Mouse (Mus musculus) stomach, embryonic 14.5 days (tissue): ENCODE data around the gene Asb11. TPM values are rescaled to one million over a fixed set of nuclear protein-coding genes. Genes with fewer than 3 reads are reported as not detected.

Source experiments
- ATAC-seq: fragments of 200-750 bp; cut with Nextera tagmentation; 2 replicates; pipeline ENCODE4 v1.8.0; 2017; ENCODE audit warnings: low read depth, moderate TSS enrichment; ENCODE audit not compliant: insufficient number of reproducible peaks, insufficient read depth, low FRiP score
- H3K27ac ChIP-seq: fragments of 300-500 bp; sonication (generic); 2 replicates; pipeline ENCODE4 v1.5.1; 2014; ENCODE audit warnings: mild to moderate bottlenecking, low read length, moderate library complexity, mixed read lengths
- H3K27me3 ChIP-seq: fragments of 300-500 bp; sonication (generic); 2 replicates; pipeline ENCODE4 v1.6.1; 2014; ENCODE audit warnings: low read length, control low read depth, mixed read lengths; ENCODE audit not compliant: control insufficient read depth, insufficient read depth
- H3K36me3 ChIP-seq: fragments of 300-500 bp; sonication (generic); 2 replicates; pipeline ENCODE4 v1.6.1; 2014; ENCODE audit warnings: mild to moderate bottlenecking, control low read depth, low read length, moderate library complexity, mixed read lengths; ENCODE audit not compliant: control insufficient read depth, insufficient read depth
- H3K4me1 ChIP-seq: fragments of 300-500 bp; sonication (generic); 2 replicates; pipeline ENCODE4 v1.6.1; 2014; ENCODE audit warnings: low read length, control low read depth, mixed read lengths; ENCODE audit not compliant: control insufficient read depth, insufficient read depth
- H3K4me2 ChIP-seq: fragments of 300-500 bp; sonication (generic); replicated peaks from 2 replicates; pipeline ENCODE4 v1.6.1; 2014; ENCODE audit warnings: low read depth, low read length, control low read depth
- H3K4me3 ChIP-seq: fragments of 300-500 bp; sonication (generic); 2 replicates; pipeline ENCODE4 v1.5.1; 2014; ENCODE audit warnings: low read depth, low read length, control low read depth
- H3K9ac ChIP-seq: fragments of 300-500 bp; sonication (generic); replicated peaks from 2 replicates; pipeline ENCODE4 v1.6.1; 2014; ENCODE audit warnings: low read depth, mild to moderate bottlenecking, control low read depth, low read length, moderate library complexity, mixed read lengths
- H3K9me3 ChIP-seq: fragments of 300-500 bp; sonication (generic); 2 replicates; pipeline ENCODE4 v1.6.1; 2016; ENCODE audit warnings: low read depth, low read length, control low read depth; ENCODE audit not compliant: control insufficient read depth
- whole genome bisulfite sequencing: fragments of 180-500 bp; shearing (Covaris S2); extraction: QIAGEN DNeasy Blood & Tissue Kit; methylation state at CpG from one replicate; pipeline ENCODE4 v1.1.7; 2014; 5-methylcytosine and 5-hydroxymethylcytosine counted together
- polyA plus RNA-seq: library from polyadenylated mRNA; unstranded; fragments of >200 nt; fragmentation: Nextera tagmentation; extraction: Ambion mirVana; gene quantifications from 2 replicates; pipeline ENCODE4 v1.2.1, GENCODE M21; 2014

Asb11 gene
- polyA plus RNA-seq, 1 experiment from 2014 or later: not detected

- Histone ChIP-seq H3K27ac (no peak overlapping the region), H3K4me1 (no peaks in the 10 kb centered on the region), H3K9me3 (no peaks in the 10 kb centered on the region), H3K36me3 (no peaks in the 10 kb centered on the region), H3K4me2 (no peak overlapping the region), H3K27me3 (no peaks in the 10 kb centered on the region), H3K9ac (no peak overlapping the region), H3K4me3 (no peak overlapping the region)
- WGBS: 72% methylated on average over 2 of the region's 2 CpGs
- no peak for ATAC-seq
Observed at GRCm38 (mm10) chrX:164447682-164448071, 10.9 kb downstream of the Asb11 start.

- Histone ChIP-seq H3K36me3 (no peaks in the 10 kb centered on the region), H3K4me3 (no peak overlapping the region), H3K4me2 (no peak overlapping the region), H3K4me1 (no peaks in the 10 kb centered on the region), H3K9me3 (no peaks in the 10 kb centered on the region), H3K27me3 (no peaks in the 10 kb centered on the region), H3K27ac (no peak overlapping the region), H3K9ac (no peak overlapping the region)
- 38% methylated on average over 3 of the region's 3 CpGs for WGBS
- no peak for ATAC-seq
Observed at GRCm38 (mm10) chrX:164449201-164449600, 12.4 kb downstream of the Asb11 start.

- Histone ChIP-seq H3K4me3 (no peak overlapping the region), H3K36me3 (no peaks in the 10 kb centered on the region), H3K9ac (no peak overlapping the region), H3K4me1 (no peaks in the 10 kb centered on the region), H3K27ac (no peak overlapping the region), H3K4me2 (no peak overlapping the region), H3K27me3 (no peaks in the 10 kb centered on the region), H3K9me3 (no peaks in the 10 kb centered on the region)
- ATAC-seq: no peak
- 73% methylated on average over 6 of the region's 6 CpGs for WGBS
Observed at GRCm38 (mm10) chrX:164459205-164459878, 22.5 kb downstream of the Asb11 start.

- no peak for ATAC-seq
- Histone ChIP-seq H3K4me3 (no peak overlapping the region), H3K36me3 (no peaks in the 10 kb centered on the region), H3K4me1 (no peaks in the 10 kb centered on the region), H3K9ac (no peak overlapping the region), H3K27ac (no peak overlapping the region), H3K4me2 (no peak overlapping the region), H3K9me3 (no peaks in the 10 kb centered on the region), H3K27me3 (no peaks in the 10 kb centered on the region)
- 74% methylated on average over 2 of the region's 2 CpGs for WGBS
Observed at GRCm38 (mm10) chrX:164502258-164502657, 65.5 kb downstream of the Asb11 start.

- H3K36me3 ChIP-seq: no peaks in the 10 kb centered on the region
- no peak for ATAC-seq
- no peaks in the 10 kb centered on the region for H3K9me3 ChIP-seq
- no peak within 1 kb of the TSS for H3K4me3 ChIP-seq
- 72% methylated on average over 10 of the region's 10 CpGs for WGBS
- H3K27ac ChIP-seq: no peak within 1 kb of the TSS
- H3K4me2 ChIP-seq: no peak within 1 kb of the TSS
- no peak within 1 kb of the TSS for H3K9ac ChIP-seq
- H3K27me3 ChIP-seq: no peaks in the 10 kb centered on the region
- no peaks in the 10 kb centered on the region for H3K4me1 ChIP-seq
Observed at GRCm38 (mm10) chrX:164505709-164506498, 69.1 kb downstream of the Asb11 start, which contains the start of gene Asb9. Asb9 (plus strand) TSS chrX:164506327.

GRCm38 (mm10) chrX:164507068-164507467 lies 70.3 kb downstream of the Asb11 start:
- no peak overlapping the region for H3K4me2 ChIP-seq
- no peak overlapping the region for H3K9ac ChIP-seq
- H3K9me3 ChIP-seq: no peaks in the 10 kb centered on the region
- no peak overlapping the region for H3K4me3 ChIP-seq
- H3K27ac ChIP-seq: no peak overlapping the region
- ATAC-seq: no peak
- WGBS: 89% methylated on average over 4 of the region's 4 CpGs
- no peaks in the 10 kb centered on the region for H3K4me1 ChIP-seq
- H3K36me3 ChIP-seq: no peaks in the 10 kb centered on the region
- H3K27me3 ChIP-seq: no peaks in the 10 kb centered on the region

GRCm38 (mm10) chrX:164508728-164509127 lies 71.9 kb downstream of the Asb11 start:
- Histone ChIP-seq H3K27me3 (no peaks in the 10 kb centered on the region), H3K9ac (no peak overlapping the region), H3K4me1 (no peaks in the 10 kb centered on the region), H3K4me2 (no peak overlapping the region), H3K36me3 (no peaks in the 10 kb centered on the region), H3K9me3 (no peaks in the 10 kb centered on the region), H3K27ac (no peak overlapping the region), H3K4me3 (no peak overlapping the region)
- 30% methylated on average over 3 of the region's 3 CpGs for WGBS
- ATAC-seq: no peak
